Mouse (Mus musculus) hindbrain, embryonic 16.5 days (tissue): ENCODE measurements around the gene Lrp6. TPM values are rescaled to one million over a fixed set of nuclear protein-coding genes. Genes with fewer than 3 reads are reported as not detected.

Experiments
- ATAC-seq: fragments of 200-750 bp; cut with Nextera tagmentation; 2 replicates; pipeline ENCODE4 v1.8.0; 2017; ENCODE audit warnings: moderate TSS enrichment, moderate library complexity
- H3K27ac ChIP-seq: fragments of 300-500 bp; sonication (generic); 2 replicates; pipeline ENCODE4 v1.5.1; 2014; ENCODE audit warnings: low read depth, mild to moderate bottlenecking, control low read depth, low read length, moderate library complexity
- H3K27me3 ChIP-seq: fragments of 300-500 bp; sonication (generic); replicated peaks from 2 replicates; pipeline ENCODE4 v1.6.1; 2014; ENCODE audit warnings: low read length; ENCODE audit not compliant: control insufficient read depth, insufficient read depth
- H3K36me3 ChIP-seq: fragments of 300-500 bp; sonication (generic); 2 replicates; pipeline ENCODE4 v1.6.1; 2014; ENCODE audit warnings: mild to moderate bottlenecking, low read length, moderate library complexity, mixed read lengths; ENCODE audit not compliant: control insufficient read depth, insufficient read depth
- H3K4me1 ChIP-seq: fragments of 300-500 bp; sonication (generic); 2 replicates; pipeline ENCODE4 v1.6.1; 2014; ENCODE audit warnings: low read depth, low read length; ENCODE audit not compliant: control insufficient read depth, insufficient read depth
- H3K4me2 ChIP-seq: fragments of 300-500 bp; sonication (generic); 2 replicates; pipeline ENCODE4 v1.6.1; 2014; ENCODE audit warnings: mild to moderate bottlenecking, low read length, control low read depth, moderate library complexity
- H3K4me3 ChIP-seq: fragments of 300-500 bp; sonication (generic); 2 replicates; pipeline ENCODE4 v1.5.1; 2014; ENCODE audit warnings: mild to moderate bottlenecking, low read length, control low read depth, moderate library complexity
- H3K9ac ChIP-seq: fragments of 300-500 bp; sonication (generic); 2 replicates; pipeline ENCODE4 v1.6.1; 2014; ENCODE audit warnings: low read depth, mild to moderate bottlenecking, control low read depth, low read length, moderate library complexity
- H3K9me3 ChIP-seq: fragments of 300-500 bp; sonication (generic); 2 replicates; pipeline ENCODE4 v1.6.1; 2014; ENCODE audit warnings: mild to moderate bottlenecking, low read length, moderate library complexity; ENCODE audit not compliant: control insufficient read depth
- WGBS: fragments of 180-500 bp; shearing (Covaris S2); extraction: QIAGEN DNeasy Blood & Tissue Kit; methylation state at CpG from one replicate; pipeline ENCODE4 v1.1.7; 2014; 5-methylcytosine and 5-hydroxymethylcytosine counted together
- polyA plus RNA-seq: library from polyadenylated mRNA; unstranded; fragments of >200 nt; fragmentation: Nextera tagmentation; extraction: Ambion mirVana; gene quantifications from 2 replicates; pipeline ENCODE4 v1.2.1, GENCODE M21; 2015

The Lrp6 gene
- polyA plus RNA-seq, 1 experiment from 2014 or later = 12.6 TPM

GRCm38 (mm10) chr6:134558546-134559129 is 8.1 kb downstream of the Lrp6 start:
- Histone ChIP-seq H3K27me3 (no peaks in the 10 kb centered on the region), H3K4me2 (no peak overlapping the region; the same call in 1 of the 2 replicates), H3K4me1 (peaks cover 7% of the 10 kb centered on the region), H3K9ac (no peak overlapping the region), H3K27ac (no peak overlapping the region), H3K4me3 (no peak overlapping the region), H3K9me3 (no peaks in the 10 kb centered on the region), H3K36me3 (no peaks in the 10 kb centered on the region)
- 44% methylated on average over 8 of the region's 8 CpGs for WGBS
- ATAC-seq = no peak

- Histone ChIP-seq H3K4me3 (no peak overlapping the region), H3K9me3 (no peaks in the 10 kb centered on the region), H3K36me3 (no peaks in the 10 kb centered on the region), H3K27me3 (no peaks in the 10 kb centered on the region), H3K27ac (no peak overlapping the region), H3K9ac (no peak overlapping the region), H3K4me2 (no peak overlapping the region), H3K4me1 (peaks cover 7% of the 10 kb centered on the region)
- ATAC-seq = no peak
- WGBS = 98% methylated on average over 1 of the region's 1 CpGs
Observed at GRCm38 (mm10) chr6:134557043-134557442, 9.7 kb downstream of the Lrp6 start.

GRCm38 (mm10) chr6:134556185-134556950 is 10.4 kb downstream of the Lrp6 start:
- Histone ChIP-seq H3K9me3 (no peaks in the 10 kb centered on the region), H3K4me3 (no peak overlapping the region), H3K27ac (no peak overlapping the region), H3K4me1 (peaks cover 7% of the 10 kb centered on the region), H3K27me3 (no peaks in the 10 kb centered on the region), H3K9ac (no peak overlapping the region), H3K36me3 (no peaks in the 10 kb centered on the region), H3K4me2 (no peak overlapping the region)
- 60% methylated on average over 7 of the region's 7 CpGs for whole genome bisulfite sequencing
- no peak for ATAC-seq

GRCm38 (mm10) chr6:134555178-134555577 is 11.6 kb downstream of the Lrp6 start:
- no peak overlapping the region for H3K27ac ChIP-seq
- ATAC-seq = no peak
- WGBS = 59% methylated on average over 3 of the region's 3 CpGs
- H3K9ac ChIP-seq = no peak overlapping the region
- H3K4me1 ChIP-seq = peaks cover 7% of the 10 kb centered on the region
- H3K36me3 ChIP-seq = no peaks in the 10 kb centered on the region
- no peaks in the 10 kb centered on the region for H3K27me3 ChIP-seq
- H3K9me3 ChIP-seq = no peaks in the 10 kb centered on the region
- no peak overlapping the region for H3K4me3 ChIP-seq
- H3K4me2 ChIP-seq = no peak overlapping the region

- no peaks in the 10 kb centered on the region for H3K36me3 ChIP-seq
- H3K9ac ChIP-seq = no peak overlapping the region
- H3K4me2 ChIP-seq = no peak overlapping the region
- H3K27ac ChIP-seq = no peak overlapping the region
- H3K27me3 ChIP-seq = no peaks in the 10 kb centered on the region
- H3K4me3 ChIP-seq = no peak overlapping the region
- ATAC-seq = no peak
- H3K4me1 ChIP-seq = peaks cover 7% of the 10 kb centered on the region
- no peaks in the 10 kb centered on the region for H3K9me3 ChIP-seq
- 74% methylated on average over 4 of the region's 4 CpGs for WGBS
Observed at GRCm38 (mm10) chr6:134554230-134554629, 12.5 kb downstream of the Lrp6 start.

GRCm38 (mm10) chr6:134551007-134551406 is 15.8 kb downstream of the Lrp6 start:
- Histone ChIP-seq H3K27ac (no peak overlapping the region), H3K36me3 (no peaks in the 10 kb centered on the region), H3K9ac (no peak overlapping the region), H3K27me3 (no peaks in the 10 kb centered on the region), H3K4me3 (no peak overlapping the region), H3K9me3 (no peaks in the 10 kb centered on the region), H3K4me1 (peaks cover 3% of the 10 kb centered on the region), H3K4me2 (no peak overlapping the region)
- no peak for ATAC-seq
- WGBS = 73% methylated on average over 1 of the region's 1 CpGs

- Histone ChIP-seq H3K27ac (no peak overlapping the region), H3K4me2 (no peak overlapping the region), H3K27me3 (no peaks in the 10 kb centered on the region), H3K9me3 (no peaks in the 10 kb centered on the region), H3K4me1 (no peaks in the 10 kb centered on the region), H3K9ac (no peak overlapping the region), H3K4me3 (no peak overlapping the region), H3K36me3 (no peaks in the 10 kb centered on the region)
- no peak for ATAC-seq
- 83% methylated on average over 1 of the region's 1 CpGs for WGBS
Observed at GRCm38 (mm10) chr6:134550396-134550795, 16.4 kb downstream of the Lrp6 start.

- no peak for ATAC-seq
- Histone ChIP-seq H3K4me1 (peaks cover 8% of the 10 kb centered on the region), H3K9ac (no peak overlapping the region), H3K27ac (no peak overlapping the region), H3K9me3 (no peaks in the 10 kb centered on the region), H3K27me3 (no peaks in the 10 kb centered on the region), H3K4me2 (no peak overlapping the region), H3K36me3 (no peaks in the 10 kb centered on the region), H3K4me3 (no peak overlapping the region)
- 74% methylated on average over 3 of the region's 3 CpGs for WGBS
Observed at GRCm38 (mm10) chr6:134544843-134545242, 21.9 kb downstream of the Lrp6 start.

- peaks cover 8% of the 10 kb centered on the region for H3K4me1 ChIP-seq
- 64% methylated on average over 2 of the region's 2 CpGs for WGBS
- H3K36me3 ChIP-seq = no peaks in the 10 kb centered on the region
- no peak overlapping the region for H3K4me2 ChIP-seq
- H3K9me3 ChIP-seq = no peaks in the 10 kb centered on the region
- no peaks in the 10 kb centered on the region for H3K27me3 ChIP-seq
- no peak overlapping the region for H3K27ac ChIP-seq
- no peak for ATAC-seq
- H3K9ac ChIP-seq = no peak overlapping the region
- no peak overlapping the region for H3K4me3 ChIP-seq
Observed at GRCm38 (mm10) chr6:134544093-134544492, 22.7 kb downstream of the Lrp6 start.
